Mouse (Mus musculus): ENCODE measurements around the gene Ncf4.

DNA sequence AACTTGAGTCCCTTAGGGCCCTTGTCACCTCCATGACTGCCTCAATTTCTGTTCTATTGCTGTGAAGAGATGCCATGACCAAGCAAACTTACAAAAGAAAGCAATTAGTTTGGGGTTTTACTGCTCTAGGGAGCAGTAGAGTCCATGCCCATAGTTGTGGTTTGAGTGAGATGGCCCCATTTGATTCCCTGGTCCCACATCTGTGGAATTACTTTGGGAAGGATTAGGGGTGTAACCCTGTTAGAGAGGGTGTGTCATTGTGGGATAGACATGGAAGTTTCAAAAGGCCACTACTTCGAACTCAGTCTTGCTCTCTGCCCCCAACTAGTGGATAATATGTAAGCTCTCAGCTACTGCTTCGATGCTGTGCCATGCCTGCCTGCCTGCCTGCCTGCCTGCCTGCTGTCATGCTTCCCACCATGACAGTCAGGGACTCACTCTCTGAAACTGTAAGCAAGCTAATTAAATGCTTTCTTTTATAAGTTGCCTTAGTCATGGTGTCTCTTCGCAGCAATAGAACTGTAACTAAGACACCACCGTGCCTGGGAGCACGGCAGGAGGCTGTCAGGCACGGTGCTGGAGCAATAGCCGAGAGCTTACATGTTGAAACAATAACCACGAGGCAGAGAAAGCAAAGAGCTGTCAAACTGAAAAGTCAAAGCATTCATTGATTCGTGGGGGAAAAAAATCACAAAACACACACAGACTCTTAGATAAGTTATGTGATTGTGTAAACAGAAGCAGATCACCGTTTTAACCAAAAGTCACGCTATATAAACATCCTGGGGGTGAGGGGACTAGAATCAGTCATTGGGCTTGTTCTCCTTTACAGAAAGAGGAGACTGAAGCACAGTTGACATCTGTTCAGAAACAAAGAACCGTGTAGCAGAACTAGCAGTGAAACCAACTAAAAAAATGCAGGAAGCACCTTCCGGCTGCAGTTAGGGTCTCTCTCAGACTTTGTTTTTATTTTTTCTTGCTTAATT is 13.0 kb upstream of the Ncf4 start:
- TF ChIP-seq CTCF (IDR thresholded peaks at IDR 0.05) (peak; percentile 19), POLR2A (IDR thresholded peaks at IDR 0.05; ENCODE audit: insufficient read depth, low read depth, low read length) (no peak)
